Mouse (Mus musculus) heart, postnatal 0 days (tissue): ENCODE measurements around the gene Rmdn2.

Experiments used
- CTCF ChIP-seq: IDR thresholded peaks from 2 replicates; pipeline ENCODE4 v1.5.1; 2016; ENCODE audit warnings: antibody characterized with exemption, control low read depth, low read depth
- EP300 ChIP-seq: IDR thresholded peaks from 2 replicates; pipeline ENCODE4 v1.6.1; 2016; ENCODE audit warnings: antibody characterized with exemption, low read depth

GRCm38 (mm10) chr17:79602381-79602780 lies 9.3 kb upstream of the Rmdn2 start:
- TF ChIP-seq CTCF (no peak), EP300 (no peak)
